Mouse (Mus musculus) embryonic fibroblast, embryonic 13.5 days (primary cell): ENCODE results near the gene Erc2.

Source experiments
- CTCF ChIP-seq: IDR thresholded peaks from 2 replicates; pipeline ENCODE4 v1.5.1; 2011; ENCODE audit warnings: mild to moderate bottlenecking, control low read depth, low read length, moderate library complexity, borderline replicate concordance; ENCODE audit not compliant: insufficient read depth
- POLR2A ChIP-seq: IDR thresholded peaks from 2 replicates; pipeline ENCODE4 v1.6.1; 2011; ENCODE audit warnings: low read depth, mild to moderate bottlenecking, control low read depth, low read length, moderate library complexity

DNA sequence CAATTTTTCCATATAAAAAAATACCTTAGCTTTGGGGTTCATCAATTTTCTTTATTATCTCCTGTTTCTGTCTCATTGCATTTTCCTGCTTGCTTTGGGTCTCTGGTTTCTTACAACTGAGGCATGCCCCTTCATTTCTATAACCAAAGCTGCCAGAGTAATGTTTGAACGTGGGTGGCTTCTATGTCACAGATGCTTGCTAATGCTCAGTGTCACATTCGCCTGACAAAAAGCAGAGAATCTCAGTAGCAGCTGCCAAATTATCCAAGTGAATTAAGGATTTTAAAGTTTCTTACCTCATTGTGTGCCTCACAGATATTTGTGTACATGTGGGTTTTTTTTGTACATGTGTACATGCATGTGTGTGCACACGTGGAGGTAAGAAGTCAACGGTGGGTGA is 210.0 kb downstream of the Erc2 start:
- no peak for TF ChIP-seq CTCF
- no peak for TF ChIP-seq POLR2A
